Mouse (Mus musculus) left cerebral cortex, postnatal 4 days (tissue): Measurements from ENCODE around the gene Coq8b. TPM values are rescaled to one million over a fixed set of nuclear protein-coding genes. Genes with fewer than 3 reads are reported as not detected.

Source experiments
- DNase-seq: peaks from one replicate; pipeline ENCODE4 v3.0.0-alpha.2; 2022
- intact Hi-C: fragments of 180-260 bp; cut with DNase I; formaldehyde crosslinking; loops from one replicate; pipeline ENCODE4 v1.15.1; 2025
- total RNA-seq, 2 experiments: library from RNA; stranded (reverse); gene quantifications; 2 replicates each; pipeline ENCODE4 v1.2.3; 2021

Gene Coq8b
- 10 to 100 TPM; 23.6 to 27.0 TPM for total RNA-seq

GRCm38 (mm10) chr7:27232781-27233281 lies at the start of gene Coq8b:
TSS of gene Coq8b (plus strand) at chr7:27233023.
- intact Hi-C loops, result no loop called here

GRCm38 (mm10) chr7:27184964-27185363 lies 47.9 kb upstream of the Coq8b start:
- DNase-seq, result no peak
- intact Hi-C loops, result no loop called here

More at GRCm38 (mm10) chr7:27232781-27233281, at the start of gene Coq8b:
- peak; percentile 94 for DNase-seq

GRCm38 (mm10) chr7:27185986-27186385 lies 46.8 kb upstream of the Coq8b start:
- intact Hi-C loops, result no loop called here
- no peak for DNase-seq

GRCm38 (mm10) chr7:27189271-27189931 lies 43.4 kb upstream of the Coq8b start:
- no peak for DNase-seq
- intact Hi-C loops, result no loop called here

GRCm38 (mm10) chr7:27192434-27192833 lies 40.4 kb upstream of the Coq8b start:
- intact Hi-C loops, result no loop called here
- DNase-seq, result no peak

GRCm38 (mm10) chr7:27193731-27194130 lies 39.1 kb upstream of the Coq8b start:
- intact Hi-C loops, result no loop called here
- no peak for DNase-seq

- DNase-seq, result peak; percentile 94
- intact Hi-C loops, result no loop called here
These were observed 36.9 kb upstream of the Coq8b start, which contains the start of the genes BC024978 and Snrpa for GRCm38 (mm10) chr7:27195681-27196611. TSS of gene BC024978 (plus strand) at chr7:27195781. TSS of gene Snrpa (minus strand) at chr7:27196271.

GRCm38 (mm10) chr7:27197136-27197535 lies 35.7 kb upstream of the Coq8b start:
- intact Hi-C loops, result no loop called here
- no peak for DNase-seq

GRCm38 (mm10) chr7:27197634-27198033 lies 35.2 kb upstream of the Coq8b start:
- no peak for DNase-seq
- intact Hi-C loops, result no loop called here

GRCm38 (mm10) chr7:27198355-27198754 lies 34.5 kb upstream of the Coq8b start:
- intact Hi-C loops, result no loop called here
- DNase-seq, result no peak

GRCm38 (mm10) chr7:27198779-27199178 lies 34.0 kb upstream of the Coq8b start:
- intact Hi-C loops, result no loop called here
- no peak for DNase-seq

GRCm38 (mm10) chr7:27203730-27204449 lies 28.9 kb upstream of the Coq8b start:
- intact Hi-C loops, result no loop called here
- DNase-seq, result no peak

- DNase-seq, result no peak
- intact Hi-C loops, result no loop called here
These were observed 20.2 kb upstream of the Coq8b start for GRCm38 (mm10) chr7:27212626-27213025.

- intact Hi-C loops, result no loop called here
- DNase-seq, result no peak
These were observed 14.2 kb upstream of the Coq8b start for GRCm38 (mm10) chr7:27218586-27218985.

GRCm38 (mm10) chr7:27219937-27220336 lies 12.9 kb upstream of the Coq8b start:
- intact Hi-C loops, result no loop called here
- DNase-seq, result no peak

GRCm38 (mm10) chr7:27221939-27222338 lies 10.9 kb upstream of the Coq8b start:
- no peak for DNase-seq
- intact Hi-C loops, result no loop called here

- intact Hi-C loops, result no loop called here
- no peak for DNase-seq
These were observed 10.3 kb upstream of the Coq8b start for GRCm38 (mm10) chr7:27222538-27222937.

GRCm38 (mm10) chr7:27224877-27225575 lies 7.8 kb upstream of the Coq8b start:
- intact Hi-C loops, result no loop called here
- no peak for DNase-seq

- no peak for DNase-seq
- intact Hi-C loops, result no loop called here
These were observed 5.5 kb upstream of the Coq8b start for GRCm38 (mm10) chr7:27227276-27227675.

GRCm38 (mm10) chr7:27227676-27228075 lies 5.1 kb upstream of the Coq8b start:
- DNase-seq, result no peak
- intact Hi-C loops, result no loop called here
